Mouse (Mus musculus): ENCODE measurements around the gene Fuca1. TPM values are rescaled to one million over a fixed set of nuclear protein-coding genes. Genes with fewer than 3 reads are reported as not detected.

Gene Fuca1
- total and polyA plus RNA-seq, 3 experiments, result 32.6 to 77.6 (median 66.5) TPM

- H3K9ac ChIP-seq (ENCODE audit: insufficient read depth, low read depth), result no peak overlapping the region
- H3K4me2 ChIP-seq (ENCODE audit: insufficient read depth, low read depth, poor library complexity, severe bottlenecking), result no peak overlapping the region
- H3K79me2 ChIP-seq (replicated peaks; ENCODE audit: control insufficient read depth, extremely low read depth, insufficient read depth, poor library complexity, severe bottlenecking), result peaks cover 17% of the 10 kb centered on the region
- TF ChIP-seq MAFK (IDR thresholded peaks at IDR 0.05; ENCODE audit: insufficient replicate concordance, low read length) (no peak), RCOR1 (conservative IDR thresholded peaks at IDR 0.05; ENCODE audit: low read depth, low read length) (no peak), USF2 (conservative IDR thresholded peaks at IDR 0.05; ENCODE audit: low read depth, low read length) (no peak), ETS1 (conservative IDR thresholded peaks at IDR 0.05; ENCODE audit: low read depth, low read length) (no peak), IRF4 (IDR thresholded peaks at IDR 0.05; ENCODE audit: low read depth, low read length) (no peak), CTCF (conservative IDR thresholded peaks at IDR 0.05 in 1 of 2, IDR thresholded peaks at IDR 0.05 in 1 of 2; ENCODE audit: low read depth in 2 of 2, low read length in 2 of 2) (no peak), ELF1 (IDR thresholded peaks at IDR 0.05; ENCODE audit: low read depth, low read length) (no peak), TBP (conservative IDR thresholded peaks at IDR 0.05; ENCODE audit: low read depth, low read length) (no peak), SIN3A (IDR thresholded peaks at IDR 0.05; ENCODE audit: low read length) (no peak), MAX (IDR thresholded peaks at IDR 0.05; ENCODE audit: low read length) (no peak), MXI1 (IDR thresholded peaks at IDR 0.05; ENCODE audit: low read depth, low read length) (no peak), HCFC1 (IDR thresholded peaks at IDR 0.05; ENCODE audit: low read depth, low read length) (no peak), ZKSCAN1 (IDR thresholded peaks at IDR 0.05; ENCODE audit: borderline replicate concordance, low read depth, low read length) (no peak), POLR2AphosphoS2 (IDR thresholded peaks at IDR 0.05; ENCODE audit: low read depth, low read length) (no peak), JUND (conservative IDR thresholded peaks at IDR 0.05; ENCODE audit: low read depth, low read length) (no peak), ZNF384 (IDR thresholded peaks at IDR 0.05; ENCODE audit: low read depth, low read length) (no peak), NRF1 (IDR thresholded peaks at IDR 0.05; ENCODE audit: low read depth, low read length) (no peak)
- H3K36me3 ChIP-seq (replicated peaks in 1 of 2; ENCODE audit: control insufficient read depth in 1 of 2, insufficient read depth in 1 of 2, low read length in 1 of 2), result peaks cover 54 to 69% of the 10 kb centered on the region in 2 experiments
- no peaks in the 10 kb centered on the region for H3K27me3 ChIP-seq (replicated peaks)
- DNase-seq (ENCODE audit: extremely low read depth), result no peak
- H3K27ac ChIP-seq (ENCODE audit: insufficient read depth, low read depth), result no peak overlapping the region
- in situ Hi-C loops (cut with MboI; ENCODE audit: low pct_ligation_motif_present, low pct_unique_long_range_greater_than_20kb, low sequenced_read_pairs), result no loop called here
- peaks cover 5 to 25% of the 10 kb centered on the region in 2 experiments for H3K4me1 ChIP-seq (ENCODE audit: control insufficient read depth in 1 of 2, insufficient read depth in 2 of 2)
- H3K4me3 ChIP-seq (replicated peaks in 1 of 3; ENCODE audit: low read depth in 2 of 3, low read length in 2 of 3, poor library complexity in 1 of 3), result no peak overlapping the region
- no peaks in the 10 kb centered on the region for H3K9me3 ChIP-seq (replicated peaks; ENCODE audit: low read length)
- dilution Hi-C loops (cut with MboI; ENCODE audit: extremely low pct_ligation_motif_present, extremely low pct_unique_long_range_greater_than_20kb, low sequenced_read_pairs), result no loop called here
Observed at GRCm38 (mm10) chr4:135970585-135970984, 50.0 kb downstream of the Fuca1 start.

DNA sequence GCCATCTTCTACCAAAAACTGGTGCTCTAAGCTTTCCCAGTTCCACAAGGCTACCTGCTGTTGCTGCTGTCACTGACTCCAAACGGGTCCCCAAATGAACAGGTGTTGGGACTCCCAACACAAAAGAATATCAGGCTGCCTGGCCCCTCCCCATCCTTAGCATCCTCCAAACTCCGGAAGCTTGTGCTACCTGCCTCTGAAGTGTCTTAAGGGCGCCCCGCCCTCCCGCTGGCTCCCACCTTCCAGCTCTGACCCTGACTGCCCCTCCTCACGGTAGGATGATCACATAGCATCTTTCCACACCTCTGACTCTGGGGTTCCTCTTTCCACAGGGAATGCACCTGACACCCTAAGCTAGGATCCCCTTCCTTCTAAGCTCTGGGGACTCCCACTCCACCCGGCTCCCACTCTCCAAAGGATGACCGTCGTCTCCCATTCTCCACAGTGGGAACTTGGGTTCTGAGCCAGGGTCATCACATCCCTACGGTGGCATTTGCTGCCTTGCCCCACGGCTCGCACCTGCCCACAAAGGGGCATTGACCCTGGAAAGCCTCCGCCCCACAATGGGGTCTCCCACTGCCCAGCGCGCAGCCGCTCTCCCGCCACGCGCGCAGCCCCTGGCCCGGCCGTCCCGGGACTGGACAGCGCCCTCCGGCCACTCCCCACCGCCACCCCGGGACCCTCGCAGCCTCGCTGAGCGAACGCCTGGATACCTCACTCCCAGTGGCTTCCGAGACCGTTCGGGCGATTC, 51.4 kb downstream of the Fuca1 start:
- Histone ChIP-seq H3K4me3 (replicated peaks in 1 of 3; ENCODE audit: low read depth in 2 of 3, low read length in 2 of 3, poor library complexity in 1 of 3) (peak overlapping the region; percentile 79 to 90 (median 89)), H3K9me3 (replicated peaks; ENCODE audit: low read length) (no peaks in the 10 kb centered on the region), H3K36me3 (replicated peaks in 1 of 2; ENCODE audit: control insufficient read depth in 1 of 2, insufficient read depth in 1 of 2, low read length in 1 of 2) (peaks cover 53 to 70% of the 10 kb centered on the region in 2 experiments), H3K9ac (ENCODE audit: insufficient read depth, low read depth) (peak overlapping the region; percentile 73), H3K27ac (ENCODE audit: insufficient read depth, low read depth) (peak overlapping the region; percentile 10; the same call in 1 of the 2 replicates), H3K27me3 (replicated peaks) (no peaks in the 10 kb centered on the region), H3K4me1 (ENCODE audit: control insufficient read depth in 1 of 2, insufficient read depth in 2 of 2) (peaks cover 5 to 25% of the 10 kb centered on the region in 2 experiments), H3K79me2 (replicated peaks; ENCODE audit: control insufficient read depth, extremely low read depth, insufficient read depth, poor library complexity, severe bottlenecking) (peaks cover 17% of the 10 kb centered on the region), H3K4me2 (ENCODE audit: insufficient read depth, low read depth, poor library complexity, severe bottlenecking) (peak overlapping the region; percentile 40)
- no peak for DNase-seq (ENCODE audit: extremely low read depth)
- TF ChIP-seq ZNF384 (IDR thresholded peaks at IDR 0.05; ENCODE audit: low read depth, low read length) (no peak), POLR2A (IDR thresholded peaks at IDR 0.05; ENCODE audit: low read depth, low read length) (no peak), TBP (conservative IDR thresholded peaks at IDR 0.05; ENCODE audit: low read depth, low read length) (no peak), RCOR1 (conservative IDR thresholded peaks at IDR 0.05; ENCODE audit: low read depth, low read length) (no peak), IRF4 (IDR thresholded peaks at IDR 0.05; ENCODE audit: low read depth, low read length) (0 out of 2 replicates have a peak, but pooled peaks have one; percentile 54), MAZ (IDR thresholded peaks at IDR 0.05; ENCODE audit: low read depth, low read length) (no peak), NRF1 (IDR thresholded peaks at IDR 0.05; ENCODE audit: low read depth, low read length) (peak; percentile 60; the same call in 1 of the 2 replicates), GABPA (IDR thresholded peaks at IDR 0.05; ENCODE audit: insufficient replicate concordance, low read depth, low read length) (no peak)
- in situ Hi-C loops (cut with MboI; ENCODE audit: low pct_ligation_motif_present, low pct_unique_long_range_greater_than_20kb, low sequenced_read_pairs) (no loop called here), dilution Hi-C loops (cut with MboI; ENCODE audit: extremely low pct_ligation_motif_present, extremely low pct_unique_long_range_greater_than_20kb, low sequenced_read_pairs) (no loop called here)

Measured in CH12.LX (cell line).